Mouse (Mus musculus) limb, embryonic 12.5 days (tissue): ENCODE results near the gene Fkbp10. TPM values are rescaled to one million over a fixed set of nuclear protein-coding genes. Genes with fewer than 3 reads are reported as not detected.

Experiments
- ATAC-seq: fragments of 200-750 bp; cut with Nextera tagmentation; 2 replicates; pipeline ENCODE4 v1.8.0; 2017; ENCODE audit warnings: low read depth, moderate TSS enrichment; ENCODE audit not compliant: insufficient number of reproducible peaks, insufficient read depth, low FRiP score, low TSS enrichment
- H3K27ac ChIP-seq: fragments of 300-500 bp; sonication (generic); 2 replicates; pipeline ENCODE4 v1.5.1; 2016; ENCODE audit warnings: mild to moderate bottlenecking, moderate library complexity
- H3K27me3 ChIP-seq: fragments of 300-500 bp; sonication (generic); 2 replicates; pipeline ENCODE4 v1.6.1; 2016; ENCODE audit warnings: mild to moderate bottlenecking, moderate library complexity
- H3K36me3 ChIP-seq: fragments of 300-500 bp; sonication (generic); 2 replicates; pipeline ENCODE4 v1.6.1; 2016; ENCODE audit warnings: mild to moderate bottlenecking, moderate library complexity
- H3K4me1 ChIP-seq: fragments of 300-500 bp; sonication (generic); replicated peaks from 2 replicates; pipeline ENCODE4 v1.6.1; 2016
- H3K4me2 ChIP-seq: fragments of 300-500 bp; sonication (generic); 2 replicates; pipeline ENCODE4 v1.6.1; 2016; ENCODE audit warnings: mild to moderate bottlenecking, moderate library complexity
- H3K4me3 ChIP-seq: fragments of 300-500 bp; sonication (generic); replicated peaks from 2 replicates; pipeline ENCODE4 v1.5.1; 2016; ENCODE audit warnings: mild to moderate bottlenecking
- H3K9ac ChIP-seq: fragments of 300-500 bp; sonication (generic); replicated peaks from 2 replicates; pipeline ENCODE4 v1.6.1; 2016; ENCODE audit warnings: mild to moderate bottlenecking, moderate library complexity
- H3K9me3 ChIP-seq: fragments of 300-500 bp; sonication (generic); 2 replicates; pipeline ENCODE4 v1.6.1; 2016; ENCODE audit warnings: mild to moderate bottlenecking, moderate library complexity
- WGBS: fragments of 180-500 bp; shearing (Covaris S2); methylation state at CpG from one replicate; pipeline ENCODE4 v1.1.7; 2016; 5-methylcytosine and 5-hydroxymethylcytosine counted together
- polyA plus RNA-seq: library from polyadenylated mRNA; unstranded; fragments of >200 nt; fragmentation: Nextera tagmentation; extraction: Ambion mirVana; gene quantifications from 2 replicates; pipeline ENCODE4 v1.2.1, GENCODE M21; 2016

Gene Fkbp10
- 101 and 118 TPM in 2 replicates for polyA plus RNA-seq

GRCm38 (mm10) chr11:100414914-100415822 is at the start of gene Fkbp10:
Gene Fkbp10, plus strand, starts transcription at chr11:100415697.
- no peaks in the 10 kb centered on the region for H3K27me3 ChIP-seq
- under 1% methylated on average over 28 of the region's 31 CpGs for WGBS

GRCm38 (mm10) chr11:100369145-100369544 is 46.4 kb upstream of the Fkbp10 start:
- Histone ChIP-seq H3K4me2 (no peak overlapping the region), H3K27me3 (no peaks in the 10 kb centered on the region), H3K4me3 (no peak overlapping the region), H3K9ac (no peak overlapping the region), H3K9me3 (no peaks in the 10 kb centered on the region), H3K27ac (no peak overlapping the region), H3K4me1 (0 out of 2 replicates have a peak, but pooled peaks cover 7% of the 10 kb centered on the region), H3K36me3 (peaks cover 38% of the 10 kb centered on the region)
- 71% methylated on average over 7 of the region's 7 CpGs for WGBS
- no peak for ATAC-seq

More at GRCm38 (mm10) chr11:100414914-100415822, at the start of gene Fkbp10:
- ATAC-seq: peak; percentile 61
- H3K27ac ChIP-seq: peak within 1 kb of the TSS; percentile 97
- peak within 1 kb of the TSS; percentile 87 for H3K9ac ChIP-seq
- H3K4me1 ChIP-seq: peaks cover 42% of the 10 kb centered on the region
- no peaks in the 10 kb centered on the region for H3K9me3 ChIP-seq
- peak within 1 kb of the TSS; percentile 86 for H3K4me2 ChIP-seq
- H3K4me3 ChIP-seq: peak within 1 kb of the TSS; percentile 77
- peaks cover 28% of the 10 kb centered on the region for H3K36me3 ChIP-seq

DNA sequence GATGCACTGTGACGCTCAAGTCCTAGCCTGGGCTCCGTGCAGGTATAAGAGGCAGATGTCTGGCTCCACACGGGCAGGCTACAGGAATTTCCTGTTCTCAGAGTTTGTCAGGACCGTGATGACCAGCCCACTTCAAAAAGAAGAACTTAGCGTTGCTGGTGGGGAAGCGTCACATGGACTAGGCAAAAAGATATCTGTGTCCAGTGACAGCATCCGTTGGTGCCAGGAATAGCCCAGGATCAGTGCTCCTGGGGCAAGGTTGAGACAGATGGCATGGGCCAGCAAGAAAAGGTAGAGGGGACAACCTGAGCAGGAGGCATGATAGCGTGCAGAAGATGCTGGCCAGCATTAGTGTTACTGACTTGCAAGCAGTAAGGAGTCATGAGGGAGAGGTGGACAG is 45.7 kb upstream of the Fkbp10 start:
- Histone ChIP-seq H3K4me2 (no peak overlapping the region), H3K36me3 (peaks cover 42% of the 10 kb centered on the region), H3K9ac (no peak overlapping the region), H3K27me3 (no peaks in the 10 kb centered on the region), H3K4me1 (0 out of 2 replicates have a peak, but pooled peaks cover 7% of the 10 kb centered on the region), H3K27ac (no peak overlapping the region), H3K4me3 (no peak overlapping the region), H3K9me3 (no peaks in the 10 kb centered on the region)
- no peak for ATAC-seq
- WGBS: 68% methylated on average over 8 of the region's 8 CpGs

DNA sequence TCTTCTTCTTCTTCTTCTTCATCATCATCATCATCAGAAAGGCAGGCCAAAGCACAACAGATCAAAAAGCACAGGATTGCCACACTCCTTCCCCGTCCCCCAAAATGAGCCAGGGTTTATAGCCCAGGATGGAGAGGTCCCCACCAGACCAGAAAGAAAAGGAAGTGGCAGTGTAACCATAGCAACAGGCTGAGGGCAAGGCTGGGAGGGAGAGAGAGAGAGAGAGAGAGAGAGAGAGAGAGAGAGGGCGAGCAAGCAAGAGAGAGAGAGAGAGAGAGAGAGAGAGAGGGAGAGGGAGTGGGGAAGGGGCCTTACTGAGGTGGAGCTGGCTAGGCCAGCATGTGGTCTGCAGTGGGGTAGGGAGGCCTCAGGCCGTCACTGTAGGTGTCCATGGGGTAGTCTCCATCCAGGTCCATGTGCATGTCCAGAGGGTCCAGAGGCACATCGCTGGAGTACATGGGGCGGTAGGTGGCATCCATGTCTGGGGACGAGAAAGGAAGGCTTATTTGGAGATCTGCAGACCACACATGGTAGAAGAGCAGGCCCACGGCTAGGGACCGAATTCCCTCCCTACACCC is 43.4 kb upstream of the Fkbp10 start:
- H3K27ac ChIP-seq: no peak overlapping the region
- ATAC-seq: no peak
- H3K9ac ChIP-seq: no peak overlapping the region; the same call in 1 of the 2 replicates
- no peak overlapping the region for H3K4me2 ChIP-seq
- H3K9me3 ChIP-seq: no peaks in the 10 kb centered on the region
- 67% methylated on average over 7 of the region's 8 CpGs for WGBS
- H3K4me1 ChIP-seq: 0 out of 2 replicates have a peak, but pooled peaks cover 7% of the 10 kb centered on the region
- no peaks in the 10 kb centered on the region for H3K27me3 ChIP-seq
- H3K4me3 ChIP-seq: no peak overlapping the region
- peaks cover 62% of the 10 kb centered on the region for H3K36me3 ChIP-seq

- Histone ChIP-seq H3K9ac (no peak overlapping the region), H3K27ac (no peak overlapping the region), H3K4me2 (no peak overlapping the region), H3K9me3 (no peaks in the 10 kb centered on the region), H3K4me3 (no peak overlapping the region), H3K36me3 (peaks cover 83% of the 10 kb centered on the region), H3K27me3 (no peaks in the 10 kb centered on the region), H3K4me1 (0 out of 2 replicates have a peak, but pooled peaks cover 7% of the 10 kb centered on the region)
- WGBS: 86% methylated on average over 9 of the region's 9 CpGs
- ATAC-seq: no peak
Measured at GRCm38 (mm10) chr11:100375127-100375526, 40.4 kb upstream of the Fkbp10 start.

DNA sequence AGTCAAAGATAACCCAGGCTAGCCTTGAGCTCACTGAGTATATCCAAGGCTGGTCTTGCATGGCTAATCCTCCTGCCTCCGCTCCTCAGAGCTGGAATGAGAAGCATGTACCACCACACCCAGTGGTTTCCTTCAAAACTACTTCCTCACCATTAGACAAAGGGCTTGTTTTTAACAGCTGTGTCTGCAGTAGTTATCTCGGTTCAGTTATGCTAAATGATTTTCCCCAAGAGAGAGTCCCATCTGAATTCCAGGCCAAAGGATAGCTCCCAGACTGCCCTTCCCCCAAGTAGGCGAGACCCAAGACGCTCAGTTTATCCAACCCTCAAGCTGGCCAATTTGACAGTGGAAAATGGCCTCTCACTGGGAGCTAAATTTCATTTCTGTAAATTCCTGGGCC is 39.5 kb upstream of the Fkbp10 start:
- peaks cover 83% of the 10 kb centered on the region for H3K36me3 ChIP-seq
- 82% methylated on average over 4 of the region's 4 CpGs for WGBS

GRCm38 (mm10) chr11:100376746-100377389 is 38.6 kb upstream of the Fkbp10 start:
- Histone ChIP-seq H3K27me3 (no peaks in the 10 kb centered on the region), H3K27ac (no peak overlapping the region), H3K9ac (no peak overlapping the region), H3K4me2 (no peak overlapping the region), H3K36me3 (peaks cover 88% of the 10 kb centered on the region), H3K4me3 (no peak overlapping the region), H3K9me3 (no peaks in the 10 kb centered on the region), H3K4me1 (0 out of 2 replicates have a peak, but pooled peaks cover 6% of the 10 kb centered on the region)
- 90% methylated on average over 21 of the region's 21 CpGs for WGBS
- no peak for ATAC-seq

More for the DNA sequence above, 39.5 kb upstream of the Fkbp10 start:
- ATAC-seq: no peak
- Histone ChIP-seq H3K4me2 (no peak overlapping the region), H3K4me3 (no peak overlapping the region), H3K27ac (0 out of 2 replicates have a peak overlapping the region, but pooled peaks have one; percentile 25), H3K9me3 (no peaks in the 10 kb centered on the region), H3K9ac (no peak overlapping the region), H3K4me1 (0 out of 2 replicates have a peak, but pooled peaks cover 7% of the 10 kb centered on the region), H3K27me3 (no peaks in the 10 kb centered on the region)

- ATAC-seq: no peak
- no peak overlapping the region for H3K4me3 ChIP-seq
- H3K9me3 ChIP-seq: no peaks in the 10 kb centered on the region
- H3K4me2 ChIP-seq: no peak overlapping the region
- no peak overlapping the region for H3K27ac ChIP-seq
- WGBS: 93% methylated on average over 14 of the region's 14 CpGs
- no peak overlapping the region for H3K9ac ChIP-seq
- peaks cover 89% of the 10 kb centered on the region for H3K36me3 ChIP-seq
- no peaks in the 10 kb centered on the region for H3K27me3 ChIP-seq
- H3K4me1 ChIP-seq: no peaks in the 10 kb centered on the region
Measured at GRCm38 (mm10) chr11:100377989-100378388, 37.5 kb upstream of the Fkbp10 start.

- no peak overlapping the region for H3K9ac ChIP-seq
- no peak overlapping the region for H3K4me3 ChIP-seq
- H3K36me3 ChIP-seq: peaks cover 89% of the 10 kb centered on the region
- H3K4me2 ChIP-seq: no peak overlapping the region
- no peaks in the 10 kb centered on the region for H3K4me1 ChIP-seq
- H3K27me3 ChIP-seq: no peaks in the 10 kb centered on the region
- H3K9me3 ChIP-seq: no peaks in the 10 kb centered on the region
- WGBS: 83% methylated on average over 5 of the region's 5 CpGs
- no peak overlapping the region for H3K27ac ChIP-seq
- no peak for ATAC-seq
Measured at GRCm38 (mm10) chr11:100378446-100378845, 37.1 kb upstream of the Fkbp10 start.

GRCm38 (mm10) chr11:100379311-100379710 is 36.2 kb upstream of the Fkbp10 start:
- no peaks in the 10 kb centered on the region for H3K9me3 ChIP-seq
- peaks cover 84% of the 10 kb centered on the region for H3K36me3 ChIP-seq
- 89% methylated on average over 4 of the region's 4 CpGs for WGBS
- no peaks in the 10 kb centered on the region for H3K27me3 ChIP-seq
- no peak overlapping the region for H3K9ac ChIP-seq
- H3K4me2 ChIP-seq: no peak overlapping the region
- no peak overlapping the region for H3K27ac ChIP-seq
- H3K4me1 ChIP-seq: no peaks in the 10 kb centered on the region
- no peak overlapping the region for H3K4me3 ChIP-seq
- ATAC-seq: no peak

DNA sequence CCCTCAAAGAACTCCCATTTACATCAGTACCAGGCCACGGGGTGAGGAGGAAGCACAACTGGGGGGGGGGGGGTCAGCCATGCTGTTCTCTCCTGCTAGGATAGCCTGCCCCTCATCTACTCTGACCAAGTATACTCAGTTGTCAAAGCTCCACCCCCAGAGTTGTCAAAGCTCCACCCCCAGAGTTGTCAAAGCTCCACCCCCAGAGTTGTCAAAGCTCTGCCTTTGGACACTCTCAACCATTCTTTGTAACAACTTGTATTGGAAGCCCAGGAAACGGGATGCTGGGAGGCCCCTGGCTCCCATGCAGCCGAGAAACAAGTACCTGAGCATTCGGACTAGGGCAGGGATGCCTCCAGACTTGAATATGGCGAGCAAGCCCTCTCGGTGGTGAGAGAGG is 32.8 kb upstream of the Fkbp10 start:
- Histone ChIP-seq H3K4me3 (no peak overlapping the region), H3K36me3 (peaks cover 74% of the 10 kb centered on the region), H3K4me2 (no peak overlapping the region), H3K27ac (no peak overlapping the region), H3K27me3 (no peaks in the 10 kb centered on the region), H3K4me1 (peaks cover 14% of the 10 kb centered on the region), H3K9ac (no peak overlapping the region), H3K9me3 (no peaks in the 10 kb centered on the region)
- 85% methylated on average over 6 of the region's 6 CpGs for WGBS
- ATAC-seq: no peak
